Mouse (Mus musculus) kidney, postnatal 4 days (tissue): ENCODE results near the gene Kctd14.
A peak's percentile ranks its signal among the peaks of the same experiment; 100 is the strongest.
"Not testable (repeated sequence)": the region's sequence is repeated elsewhere in the genome, so short reads cannot be mapped to it uniquely, and the experiment has no call there.

ENCODE experiments used
- DNase-seq, 2 experiments: peaks; one replicate each; pipeline ENCODE4 v3.0.0; 2021; ENCODE audit warnings: mixed read lengths in 2 of 2

Gene Kctd14

DNA sequence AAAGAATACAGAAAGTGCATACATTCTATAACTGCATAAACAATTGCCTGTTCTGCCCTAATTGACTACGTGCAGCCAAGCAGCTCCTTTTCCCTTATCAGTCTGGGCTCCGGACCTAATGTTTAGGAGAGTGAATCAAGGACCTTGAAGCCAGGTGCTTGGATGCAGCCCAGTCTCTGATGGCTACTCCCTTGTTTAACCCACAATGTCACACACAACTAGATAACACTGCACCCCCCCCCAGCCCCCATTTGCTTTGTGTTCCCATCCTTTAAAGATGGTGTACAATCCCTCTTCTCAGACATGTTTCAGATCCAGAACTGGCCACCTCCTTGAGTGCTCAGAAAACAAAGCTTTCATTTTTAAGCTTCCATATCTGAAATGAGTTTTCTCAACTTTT is at the start of gene Kctd14:
TSS of gene Kctd14 (plus strand) at position 301 of the 400 bp plus-strand sequence.
- DNase-seq, result not testable (repeated sequence)

DNA sequence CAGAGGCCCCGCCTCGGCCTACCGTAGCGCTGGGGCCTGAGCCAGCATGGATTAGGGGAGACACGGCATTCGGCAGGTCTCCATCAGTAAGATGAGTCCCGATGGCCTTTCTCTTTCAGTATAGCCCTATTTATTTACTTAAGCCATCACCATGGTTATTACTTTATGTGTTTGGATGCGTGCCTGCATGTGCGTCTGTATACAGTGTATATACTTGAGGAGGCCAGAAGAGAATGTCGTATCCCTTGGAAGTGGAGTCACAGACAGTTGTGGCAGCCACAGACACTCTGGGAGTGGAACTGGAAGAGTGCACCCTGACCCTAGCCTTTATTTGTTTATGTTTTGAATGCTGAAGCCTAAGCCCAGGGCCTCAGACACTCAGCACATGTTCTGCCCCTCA is 44.0 kb upstream of the Kctd14 start:
- no peak for DNase-seq

DNA sequence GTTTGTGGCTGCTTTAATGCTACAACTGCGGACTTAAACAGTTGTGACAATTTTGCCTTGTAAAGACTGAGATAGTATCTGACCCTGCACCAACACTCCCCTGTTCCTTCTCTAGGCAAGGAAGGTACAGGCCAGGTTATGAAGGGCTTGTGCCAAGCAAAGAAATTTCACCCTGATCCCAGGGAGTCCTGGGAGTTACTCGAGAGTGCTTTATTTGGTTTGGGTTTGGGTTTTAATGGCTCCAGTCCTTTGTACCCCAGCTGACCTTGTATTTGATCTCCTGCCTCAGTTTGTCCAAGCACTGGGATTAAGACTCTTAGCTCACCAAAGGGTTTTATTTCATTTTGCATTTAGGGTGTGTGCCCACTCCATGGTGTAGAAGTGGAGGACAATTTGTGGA is 40.0 kb upstream of the Kctd14 start:
- no peak for DNase-seq

DNA sequence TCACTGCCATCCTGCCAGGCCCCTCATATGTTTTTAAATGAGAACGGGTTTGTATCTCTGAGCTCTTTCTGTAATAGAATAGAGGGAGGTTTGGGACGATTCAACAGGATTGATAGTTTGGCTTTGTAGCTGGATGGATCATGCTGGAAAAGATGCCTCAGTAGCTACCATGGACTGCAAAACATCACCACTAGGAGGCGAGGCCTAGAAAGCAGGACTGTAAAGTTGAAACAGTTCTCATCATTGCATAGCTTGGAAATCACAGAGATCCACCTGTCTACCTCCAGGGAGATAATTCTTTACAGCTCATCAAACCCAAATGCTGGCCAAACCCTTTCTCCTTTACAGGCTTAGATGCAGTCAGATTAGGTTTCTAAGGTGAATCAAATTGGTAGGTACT is 39.5 kb upstream of the Kctd14 start:
- no peak for DNase-seq

DNA sequence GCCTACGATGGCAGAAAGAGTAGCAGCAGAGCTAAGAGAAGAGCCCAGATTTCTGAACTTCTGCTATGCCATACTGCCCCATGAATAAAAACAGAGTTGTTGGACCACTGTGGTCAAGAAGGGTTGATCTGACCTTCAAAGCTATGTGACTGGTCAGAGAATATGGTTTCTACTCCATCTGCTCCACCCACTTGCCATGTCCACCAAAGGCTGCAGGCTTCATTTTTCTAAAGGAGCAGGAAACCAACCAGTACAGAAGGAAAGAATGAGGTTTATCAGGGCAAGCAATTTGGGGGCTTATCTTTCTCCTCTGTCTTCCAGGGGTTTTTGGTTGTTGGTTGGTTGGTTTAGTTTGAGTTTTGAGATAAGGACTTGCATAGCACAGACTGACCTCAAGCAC is 37.1 kb upstream of the Kctd14 start:
- DNase-seq, result no peak

DNA sequence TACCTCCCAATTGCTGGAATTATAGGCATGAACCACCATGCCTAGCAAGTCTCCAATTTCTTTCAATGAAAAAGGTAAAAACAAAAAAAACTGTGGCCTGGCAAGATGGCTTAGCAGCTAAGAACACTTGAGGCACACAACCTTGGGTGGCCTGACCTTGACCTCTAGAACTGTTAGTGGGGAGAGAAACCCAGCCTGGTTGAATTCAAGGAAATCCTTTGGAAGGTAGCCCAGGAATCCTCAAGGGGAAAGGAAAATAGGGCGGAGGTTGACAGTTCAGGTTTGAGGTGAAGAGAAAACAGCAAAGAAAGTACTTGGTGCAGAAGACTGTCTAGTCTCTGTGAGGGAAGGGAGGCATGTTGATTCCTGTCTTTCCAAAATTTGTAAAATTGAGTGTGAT is 36.7 kb upstream of the Kctd14 start:
- DNase-seq, result peak; percentile 21 to 24

DNA sequence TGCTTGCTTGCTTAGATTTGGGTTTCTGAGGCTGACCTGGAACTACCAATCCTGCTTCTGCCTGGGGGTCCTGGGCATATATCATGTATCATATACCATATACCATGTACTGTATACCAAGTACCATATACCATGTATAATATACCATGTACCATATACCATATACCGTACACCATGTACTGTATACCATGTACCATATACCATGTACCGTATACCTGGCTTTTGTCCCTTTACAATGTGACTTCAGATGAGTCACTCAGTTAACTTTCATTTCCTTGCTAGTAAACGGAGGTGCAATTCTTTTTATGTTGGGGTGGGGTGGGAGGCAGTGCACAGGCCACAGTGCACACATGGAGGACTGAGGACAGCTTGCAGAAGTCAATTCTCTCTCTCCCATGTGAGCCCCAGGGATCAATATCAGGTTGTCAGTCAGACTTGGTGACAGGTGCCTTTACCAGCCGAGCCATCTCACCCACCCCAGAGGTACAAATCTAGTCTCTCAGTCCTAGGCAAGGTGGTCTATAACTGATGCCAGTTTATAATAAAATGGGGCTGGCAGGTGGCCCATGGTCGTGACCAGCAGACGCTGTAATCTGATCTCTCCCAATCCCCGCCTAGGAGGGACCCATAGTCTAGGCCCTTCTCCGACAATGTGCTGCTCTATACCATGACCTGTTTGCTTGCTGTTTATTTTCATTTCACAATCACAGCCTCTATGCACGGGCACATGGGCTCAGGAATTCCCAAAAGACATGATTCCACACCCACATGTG is 36.0 kb upstream of the Kctd14 start:
- peak in 1 of 2 experiments; percentile 22 for DNase-seq

DNA sequence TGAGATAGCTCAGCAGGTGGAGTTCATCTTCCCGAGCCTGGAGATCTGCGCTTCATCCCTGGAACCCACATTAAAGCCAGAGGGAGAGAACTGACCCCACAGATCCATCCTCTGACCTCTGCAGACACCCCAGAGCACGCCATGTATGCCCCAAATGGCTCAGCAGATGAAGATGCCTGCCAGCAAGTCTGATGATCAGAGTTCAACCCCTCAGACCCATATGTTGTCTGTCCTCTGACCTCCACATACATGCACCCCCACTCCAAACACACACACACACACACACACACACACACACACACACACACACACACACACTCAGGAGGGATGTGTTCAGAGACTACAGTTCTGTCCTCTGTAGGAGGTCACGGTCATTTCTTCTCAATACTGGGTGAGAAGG is 34.6 kb upstream of the Kctd14 start:
- no peak for DNase-seq

DNA sequence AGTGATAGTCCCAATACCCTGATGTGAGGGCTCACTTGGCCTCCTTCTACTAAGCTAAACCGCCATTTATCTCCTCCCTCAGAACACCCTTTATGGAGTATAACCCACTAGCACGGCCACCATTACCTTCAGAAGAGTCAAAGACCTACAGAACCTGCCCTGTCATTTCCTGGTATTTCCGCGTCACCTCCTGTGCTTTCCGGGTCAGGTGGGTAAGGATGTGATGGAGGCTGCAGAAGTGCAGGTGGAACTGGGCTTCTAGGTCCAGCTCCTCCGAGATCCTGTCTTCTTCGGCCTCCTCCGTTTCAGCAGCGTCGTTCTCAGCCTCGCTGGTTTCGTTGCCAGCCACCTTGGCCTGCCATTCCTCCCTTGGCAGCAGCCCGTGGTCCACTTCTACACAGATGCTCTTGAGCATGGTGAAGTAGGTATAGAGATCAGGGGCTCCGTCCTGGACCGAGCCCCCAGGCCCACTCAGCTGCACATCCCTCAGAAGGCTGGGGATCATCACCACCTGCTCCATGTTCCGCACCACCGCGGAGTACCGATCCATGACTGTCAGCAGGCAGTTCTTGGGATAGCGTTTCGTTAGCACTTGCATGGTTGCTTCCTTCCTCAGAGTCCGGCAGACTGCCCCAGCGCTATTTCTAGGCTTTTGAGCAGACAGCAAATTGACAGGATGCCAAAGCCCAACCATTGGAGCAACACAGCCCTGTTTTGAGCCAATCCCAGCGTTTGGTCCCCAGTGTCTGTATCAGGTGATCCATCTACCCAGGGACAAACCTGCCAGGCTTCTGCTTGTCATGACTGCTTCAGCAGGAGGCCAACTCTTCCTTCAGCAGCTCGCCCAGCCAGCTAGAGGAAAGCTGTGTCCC is 34.0 kb upstream of the Kctd14 start, which contains the start of gene Thrsp:
TSS of gene Thrsp (minus strand) at position 825 of the 872 bp plus-strand sequence.
- DNase-seq, result peak; percentile 51 to 70

DNA sequence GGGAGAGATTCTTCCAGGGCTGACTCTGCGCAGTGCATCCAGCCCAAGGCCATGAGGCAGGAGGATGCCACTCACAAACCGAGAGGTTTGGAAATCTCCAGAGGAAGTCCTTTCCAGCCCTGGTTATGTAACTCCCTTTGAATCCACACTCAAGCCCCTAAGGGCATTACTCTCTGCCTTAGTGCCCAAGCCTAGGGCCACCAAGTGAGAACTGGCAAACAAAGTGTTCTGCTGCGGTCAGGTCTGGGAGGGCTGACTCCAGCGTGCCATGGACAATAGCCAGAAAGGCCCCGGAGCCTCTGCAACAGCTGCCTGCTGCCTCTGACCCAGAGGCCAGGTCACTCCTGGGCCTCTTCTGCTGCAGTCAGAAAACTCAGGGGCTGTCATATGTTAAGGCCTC is 32.4 kb upstream of the Kctd14 start:
- DNase-seq, result peak in 1 of 2 experiments; percentile 18

DNA sequence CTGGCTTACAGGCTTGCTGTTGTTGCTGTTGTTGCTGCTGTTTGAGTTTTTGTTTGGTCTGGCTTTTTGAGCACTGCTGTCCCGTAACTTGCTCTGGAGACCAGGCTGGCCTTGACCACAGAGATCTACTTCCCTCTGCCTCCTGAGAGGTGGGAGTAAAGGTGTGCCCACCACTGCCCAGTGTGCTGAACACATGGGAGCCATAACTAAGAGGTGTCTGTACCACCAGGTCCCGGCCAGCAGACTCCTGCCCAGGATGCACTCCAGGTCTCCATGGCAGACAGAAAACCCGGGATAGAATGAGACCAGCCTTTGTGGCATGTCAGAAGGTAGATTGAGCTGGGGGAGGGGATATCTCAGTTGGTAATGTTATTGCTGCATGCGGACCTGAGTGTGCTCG is 32.0 kb upstream of the Kctd14 start:
- DNase-seq, result no peak

DNA sequence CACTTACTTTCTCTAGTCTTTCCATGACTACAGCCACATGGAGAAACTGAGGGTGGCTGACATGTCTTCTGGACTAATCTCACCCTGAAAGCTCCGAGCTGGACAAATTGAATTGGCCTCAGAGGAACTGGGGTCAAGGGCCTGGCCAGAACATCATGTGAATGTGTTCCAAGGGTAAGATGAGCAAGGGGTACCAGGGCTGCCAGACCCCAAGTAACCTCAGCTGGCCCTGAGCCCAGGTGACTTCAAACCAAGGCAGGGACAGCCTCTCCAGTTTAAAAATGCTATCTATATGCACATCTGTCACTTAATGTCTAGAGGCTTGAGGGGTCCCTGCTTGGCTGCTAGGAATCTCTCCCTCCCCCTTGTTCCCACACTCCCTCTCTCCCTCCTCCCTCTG is 30.7 kb upstream of the Kctd14 start:
- no peak for DNase-seq

DNA sequence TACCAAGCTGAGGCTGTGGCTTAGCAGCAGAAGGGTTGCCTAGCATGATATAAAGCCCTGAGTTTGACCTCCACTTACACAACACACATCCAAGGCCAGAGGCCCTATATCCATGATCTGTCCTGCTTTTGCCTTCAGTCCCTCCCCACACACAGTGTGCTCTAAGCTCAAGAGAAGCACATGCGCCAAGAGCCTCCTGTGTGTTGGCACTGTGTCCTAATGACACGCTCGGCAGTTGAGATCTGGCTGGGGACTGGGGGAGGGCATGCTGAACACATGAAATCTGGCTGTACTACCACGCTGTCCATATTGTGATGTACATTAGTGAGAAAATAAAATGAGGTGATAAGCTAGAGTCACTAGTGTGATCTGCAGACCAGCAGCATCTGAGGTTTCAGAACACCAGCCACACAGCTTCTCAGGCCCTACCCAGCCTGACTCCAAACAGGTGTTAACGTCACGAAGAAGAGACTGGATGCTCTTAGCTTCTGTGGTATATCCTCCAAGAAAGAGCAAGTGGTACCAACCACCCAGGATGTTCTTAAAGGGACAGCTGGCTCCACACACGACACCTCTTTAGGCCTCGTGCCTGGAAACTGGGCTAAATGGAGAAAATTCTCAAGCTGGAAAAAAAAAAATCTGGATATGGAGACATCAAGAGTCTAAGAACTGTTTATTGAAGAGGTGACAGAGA is 30.0 kb upstream of the Kctd14 start:
- DNase-seq, result no peak

DNA sequence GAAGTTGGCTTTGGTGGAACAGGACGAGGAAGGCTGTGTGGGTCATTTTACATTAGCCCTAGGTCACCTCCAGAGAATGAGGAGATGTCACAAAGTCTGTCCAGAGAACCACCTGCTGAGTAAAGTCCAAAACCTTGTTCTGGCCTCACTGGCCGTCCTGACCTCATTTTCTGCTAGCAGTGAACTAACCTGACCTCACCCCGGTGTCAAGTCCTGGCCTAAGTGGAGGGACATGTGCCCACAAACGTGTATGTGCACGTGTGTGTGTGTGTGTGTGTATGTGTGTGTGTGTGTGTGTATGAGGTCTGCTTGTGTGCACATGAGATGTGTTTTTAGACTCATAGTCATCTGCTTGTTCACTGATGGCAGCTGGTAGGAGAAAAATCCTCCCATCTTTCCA is 27.4 kb upstream of the Kctd14 start:
- no peak for DNase-seq

DNA sequence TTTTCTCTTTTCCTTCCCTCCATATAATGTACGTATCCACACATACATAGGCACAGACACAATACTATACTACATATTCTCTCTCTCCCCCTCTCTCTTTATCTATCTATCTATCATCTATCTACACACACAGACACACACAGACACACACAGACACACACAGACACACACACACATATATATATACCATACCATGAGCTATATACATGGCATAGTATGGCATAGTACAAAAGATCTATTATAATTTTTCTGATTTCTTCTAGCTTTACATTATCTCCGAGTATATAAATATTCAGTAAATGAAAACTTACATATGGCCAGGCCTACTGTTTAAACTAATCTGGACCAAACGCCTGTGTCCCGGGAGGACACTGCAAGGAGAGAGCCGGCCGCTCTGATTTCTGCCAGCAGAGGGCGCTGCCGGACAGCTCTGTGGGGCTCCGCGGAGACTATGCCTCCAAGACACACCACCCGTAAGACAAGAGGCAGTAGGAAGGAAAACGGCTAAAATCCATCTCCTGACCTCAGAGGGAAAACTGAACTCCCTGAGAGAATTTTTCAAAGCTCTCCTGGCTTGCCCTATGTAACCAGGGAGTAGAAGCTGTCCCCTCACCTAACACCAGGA is 26.4 kb upstream of the Kctd14 start:
- peak; percentile 96 to 98 for DNase-seq

DNA sequence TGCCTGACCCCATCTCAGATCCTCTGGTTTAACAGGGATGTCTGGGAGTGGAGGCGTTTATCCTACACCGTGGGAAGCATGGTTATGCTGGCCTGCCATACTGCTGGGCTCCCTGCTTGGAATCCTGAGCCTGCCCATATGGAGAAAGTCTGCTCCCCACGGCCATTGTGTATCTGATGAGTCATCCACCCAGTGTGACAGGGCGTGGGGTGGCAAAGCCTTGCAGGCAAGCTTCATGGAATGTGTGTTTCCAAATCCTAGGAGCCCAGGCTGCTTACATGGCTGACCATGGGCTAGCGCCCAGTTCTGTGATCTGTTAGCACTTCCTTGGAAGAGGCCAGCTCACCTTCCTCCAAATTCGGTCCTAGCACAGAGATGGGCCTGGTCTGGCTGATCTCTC is 24.6 kb upstream of the Kctd14 start:
- DNase-seq, result no peak

DNA sequence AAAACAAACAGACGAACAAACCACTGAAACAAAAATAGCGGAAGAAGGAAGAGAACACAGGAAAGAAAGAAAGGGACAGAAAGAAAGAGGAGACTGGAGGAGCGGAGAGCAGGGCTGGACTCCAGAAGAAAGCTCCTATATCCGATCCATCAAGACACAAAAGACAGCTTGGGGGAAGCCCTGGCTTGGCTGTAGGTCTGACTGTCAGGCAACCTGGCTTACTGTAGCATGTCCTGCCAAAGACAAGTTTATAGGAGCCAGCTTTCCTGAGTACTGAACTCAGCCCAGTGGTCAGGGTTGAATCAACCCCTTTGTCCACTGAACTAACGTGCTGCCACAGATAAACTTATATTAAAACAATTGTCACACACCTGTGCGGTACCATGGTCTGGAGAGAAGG is 23.8 kb upstream of the Kctd14 start:
- no peak for DNase-seq

DNA sequence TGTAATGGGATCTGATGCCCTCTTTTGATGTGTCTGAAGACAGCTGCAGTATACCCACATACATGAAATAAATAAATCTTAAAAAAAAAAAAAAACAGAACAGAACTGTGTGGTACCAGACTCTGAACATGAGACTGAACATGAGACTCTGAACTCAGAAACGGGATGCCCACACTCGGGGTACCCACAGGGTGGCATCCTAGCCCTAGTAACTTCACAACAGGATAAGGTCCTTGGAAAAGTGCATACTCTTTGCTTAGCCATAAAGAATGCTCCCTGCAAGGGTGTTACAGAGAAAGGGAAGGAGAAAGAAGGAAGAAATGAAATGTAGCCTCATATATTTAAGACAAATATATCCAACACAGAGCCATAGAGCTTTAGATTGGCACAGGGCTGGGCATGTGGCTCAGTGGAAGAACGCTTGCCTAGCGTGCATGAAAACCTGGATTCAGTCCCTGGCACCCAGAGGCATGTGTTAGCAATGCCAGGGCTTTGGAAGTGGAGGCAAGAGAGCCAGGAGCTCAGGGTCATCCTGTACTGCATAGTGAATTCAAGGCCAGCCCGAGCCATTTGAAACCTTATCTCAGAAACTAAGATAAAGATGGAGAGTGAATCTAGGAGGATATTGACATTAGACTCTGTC is 23.2 kb upstream of the Kctd14 start:
- no peak for DNase-seq

DNA sequence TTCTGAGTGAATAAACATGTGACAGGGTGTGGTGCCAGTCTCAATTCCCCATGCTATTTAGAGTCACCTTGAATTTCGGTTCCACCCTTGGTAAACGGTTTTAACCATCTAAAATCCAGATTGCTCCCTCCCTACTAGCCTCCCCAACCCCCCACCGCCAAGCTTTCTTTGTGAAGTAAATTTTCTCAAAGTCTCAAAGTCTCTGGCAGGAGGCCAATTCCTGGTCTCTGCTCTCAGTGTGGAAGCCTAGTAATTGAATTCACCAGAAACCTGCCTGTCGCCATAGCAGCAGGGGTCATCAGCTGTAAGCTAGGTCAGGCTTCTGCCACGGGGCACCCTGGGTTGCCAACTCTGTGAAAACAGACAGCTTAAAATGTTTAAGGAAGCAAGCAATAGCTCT is 21.4 kb upstream of the Kctd14 start:
- DNase-seq, result peak; percentile 61 to 71

DNA sequence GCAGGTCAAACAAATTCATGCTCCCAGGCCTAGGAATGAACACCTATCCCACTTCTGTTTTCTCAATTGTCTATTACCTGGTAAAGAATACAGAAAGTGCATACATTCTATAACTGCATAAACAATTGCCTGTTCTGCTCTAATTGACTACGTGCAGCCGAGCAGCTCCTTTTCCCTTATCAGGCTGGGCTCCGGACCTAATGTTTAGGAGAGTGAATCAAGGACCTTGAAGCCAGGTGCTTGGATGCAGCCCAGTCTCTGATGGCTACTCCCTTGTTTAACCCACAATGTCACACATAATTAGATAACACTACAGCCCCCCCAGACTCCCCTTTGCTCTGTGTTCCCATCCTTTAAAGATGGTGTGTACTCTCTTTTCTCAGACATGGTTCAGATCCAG is 17.6 kb upstream of the Kctd14 start:
- DNase-seq, result not testable (repeated sequence)

DNA sequence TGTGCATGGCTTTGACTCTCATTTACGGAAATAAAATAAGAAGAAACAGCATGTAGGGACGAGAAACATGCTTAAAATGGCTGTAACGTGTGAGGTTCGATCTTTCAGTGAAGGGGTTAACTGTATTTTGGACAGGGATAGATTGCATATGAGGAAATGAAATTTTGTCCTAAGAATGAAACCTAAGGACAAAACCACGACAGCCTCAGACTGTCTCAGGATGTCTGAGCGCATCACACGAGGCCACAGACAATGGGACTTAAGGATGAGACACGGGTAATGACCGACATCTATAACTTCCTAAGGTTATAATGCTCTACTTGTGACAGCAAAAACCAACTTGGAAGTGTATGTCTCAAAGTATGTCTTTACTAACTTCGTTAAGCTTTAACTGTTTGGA is 16.6 kb upstream of the Kctd14 start:
- no peak for DNase-seq

DNA sequence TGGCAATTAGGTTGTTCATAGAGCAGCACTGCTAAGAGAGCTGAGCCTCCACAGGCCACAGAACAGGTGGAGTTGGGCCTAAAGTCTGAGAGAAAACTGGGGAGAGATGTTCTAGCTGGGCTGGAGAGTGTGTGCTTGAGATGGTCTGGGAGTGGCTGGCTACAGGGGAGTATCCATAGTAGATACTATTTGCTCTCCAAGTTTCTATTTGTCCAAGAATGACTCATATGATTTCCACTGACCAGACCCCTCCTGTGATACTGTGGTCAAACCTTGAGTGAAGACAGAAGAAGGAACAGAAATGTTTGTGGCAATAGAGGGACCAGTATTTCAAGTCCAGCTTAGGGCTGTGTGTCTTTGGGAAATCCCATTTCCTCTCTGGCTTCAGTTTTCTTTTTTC is 12.1 kb upstream of the Kctd14 start:
- no peak for DNase-seq
